Mouse (Mus musculus): Measurements from ENCODE around the gene Son. TPM values are rescaled to one million over a fixed set of nuclear protein-coding genes. Genes with fewer than 3 reads are reported as not detected.

The Son gene
- polyA plus RNA-seq, 1 experiment = 192 TPM

GRCm38 (mm10) chr16:91606958-91607357 is 40.3 kb upstream of the Son start:
- Histone ChIP-seq H3K4me1 (ENCODE audit: control insufficient read depth, insufficient read depth, low read length) (no peaks in the 10 kb centered on the region), H3K4me3 (ENCODE audit: low read depth, low read length) (no peak overlapping the region), H3K36me3 (ENCODE audit: control insufficient read depth, insufficient read depth, low read length, poor library complexity, severe bottlenecking) (no peaks in the 10 kb centered on the region), H3K9me3 (replicated peaks; ENCODE audit: control insufficient read depth, insufficient read depth, low read length, poor library complexity, severe bottlenecking) (no peaks in the 10 kb centered on the region), H3K27ac (ENCODE audit: insufficient read depth, low read length) (no peak overlapping the region), H3K9ac (ENCODE audit: low read depth, poor library complexity, severe bottlenecking) (no peak overlapping the region), H3K27me3 (ENCODE audit: control insufficient read depth, insufficient read depth, low read length, poor library complexity, severe bottlenecking) (no peaks in the 10 kb centered on the region)
- TF ChIP-seq CTCF (IDR thresholded peaks at IDR 0.05; ENCODE audit: low read depth, low read length) = no peak
- TF ChIP-seq POLR2A (IDR thresholded peaks at IDR 0.05; ENCODE audit: insufficient read depth, low read length) = no peak

GRCm38 (mm10) chr16:91609501-91610245 is 37.6 kb upstream of the Son start:
- H3K4me1 ChIP-seq (ENCODE audit: control insufficient read depth, insufficient read depth, low read length) = no peaks in the 10 kb centered on the region
- no peak overlapping the region for H3K9ac ChIP-seq (ENCODE audit: low read depth, poor library complexity, severe bottlenecking)
- TF ChIP-seq POLR2A (IDR thresholded peaks at IDR 0.05; ENCODE audit: insufficient read depth, low read length) = no peak
- no peak for TF ChIP-seq EP300 (IDR thresholded peaks at IDR 0.05; ENCODE audit: insufficient read depth, low read depth, low read length)
- TF ChIP-seq CTCF (IDR thresholded peaks at IDR 0.05; ENCODE audit: low read depth, low read length) = no peak
- H3K27ac ChIP-seq (ENCODE audit: insufficient read depth, low read length) = no peak overlapping the region
- H3K36me3 ChIP-seq (ENCODE audit: control insufficient read depth, insufficient read depth, low read length, poor library complexity, severe bottlenecking) = no peaks in the 10 kb centered on the region
- no peaks in the 10 kb centered on the region for H3K9me3 ChIP-seq (replicated peaks; ENCODE audit: control insufficient read depth, insufficient read depth, low read length, poor library complexity, severe bottlenecking)
- H3K27me3 ChIP-seq (ENCODE audit: control insufficient read depth, insufficient read depth, low read length, poor library complexity, severe bottlenecking) = no peaks in the 10 kb centered on the region
- no peak overlapping the region for H3K4me3 ChIP-seq (ENCODE audit: low read depth, low read length)

- no peaks in the 10 kb centered on the region for H3K36me3 ChIP-seq (ENCODE audit: control insufficient read depth, insufficient read depth, low read length, poor library complexity, severe bottlenecking)
- H3K27me3 ChIP-seq (ENCODE audit: control insufficient read depth, insufficient read depth, low read length, poor library complexity, severe bottlenecking) = no peaks in the 10 kb centered on the region
- no peaks in the 10 kb centered on the region for H3K9me3 ChIP-seq (replicated peaks; ENCODE audit: control insufficient read depth, insufficient read depth, low read length, poor library complexity, severe bottlenecking)
- no peak overlapping the region for H3K27ac ChIP-seq (ENCODE audit: insufficient read depth, low read length)
- H3K9ac ChIP-seq (ENCODE audit: low read depth, poor library complexity, severe bottlenecking) = no peak overlapping the region
- TF ChIP-seq POLR2A (IDR thresholded peaks at IDR 0.05; ENCODE audit: insufficient read depth, low read length) = no peak
- TF ChIP-seq CTCF (IDR thresholded peaks at IDR 0.05; ENCODE audit: low read depth, low read length) = no peak
- H3K4me1 ChIP-seq (ENCODE audit: control insufficient read depth, insufficient read depth, low read length) = no peaks in the 10 kb centered on the region
- H3K4me3 ChIP-seq (ENCODE audit: low read depth, low read length) = no peak overlapping the region
Observed at GRCm38 (mm10) chr16:91611248-91611647, 36.1 kb upstream of the Son start.

GRCm38 (mm10) chr16:91612525-91612924 is 34.8 kb upstream of the Son start:
- Histone ChIP-seq H3K4me1 (ENCODE audit: control insufficient read depth, insufficient read depth, low read length) (no peaks in the 10 kb centered on the region), H3K27me3 (ENCODE audit: control insufficient read depth, insufficient read depth, low read length, poor library complexity, severe bottlenecking) (no peaks in the 10 kb centered on the region), H3K27ac (ENCODE audit: insufficient read depth, low read length) (no peak overlapping the region), H3K36me3 (ENCODE audit: control insufficient read depth, insufficient read depth, low read length, poor library complexity, severe bottlenecking) (no peaks in the 10 kb centered on the region), H3K9me3 (replicated peaks; ENCODE audit: control insufficient read depth, insufficient read depth, low read length, poor library complexity, severe bottlenecking) (no peaks in the 10 kb centered on the region), H3K9ac (ENCODE audit: low read depth, poor library complexity, severe bottlenecking) (no peak overlapping the region), H3K4me3 (ENCODE audit: low read depth, low read length) (no peak overlapping the region)
- TF ChIP-seq POLR2A (IDR thresholded peaks at IDR 0.05; ENCODE audit: insufficient read depth, low read length) = no peak
- no peak for TF ChIP-seq EP300 (IDR thresholded peaks at IDR 0.05; ENCODE audit: insufficient read depth, low read depth, low read length)
- no peak for TF ChIP-seq CTCF (IDR thresholded peaks at IDR 0.05; ENCODE audit: low read depth, low read length)

- Histone ChIP-seq H3K27ac (ENCODE audit: insufficient read depth, low read length) (no peak overlapping the region), H3K9me3 (replicated peaks; ENCODE audit: control insufficient read depth, insufficient read depth, low read length, poor library complexity, severe bottlenecking) (no peaks in the 10 kb centered on the region), H3K9ac (ENCODE audit: low read depth, poor library complexity, severe bottlenecking) (no peak overlapping the region), H3K36me3 (ENCODE audit: control insufficient read depth, insufficient read depth, low read length, poor library complexity, severe bottlenecking) (no peaks in the 10 kb centered on the region), H3K27me3 (ENCODE audit: control insufficient read depth, insufficient read depth, low read length, poor library complexity, severe bottlenecking) (no peaks in the 10 kb centered on the region), H3K4me3 (ENCODE audit: low read depth, low read length) (no peak overlapping the region), H3K4me1 (ENCODE audit: control insufficient read depth, insufficient read depth, low read length) (no peaks in the 10 kb centered on the region)
- no peak for TF ChIP-seq EP300 (IDR thresholded peaks at IDR 0.05; ENCODE audit: insufficient read depth, low read depth, low read length)
- TF ChIP-seq POLR2A (IDR thresholded peaks at IDR 0.05; ENCODE audit: insufficient read depth, low read length) = no peak
- no peak for TF ChIP-seq CTCF (IDR thresholded peaks at IDR 0.05; ENCODE audit: low read depth, low read length)
Observed at GRCm38 (mm10) chr16:91614552-91614951, 32.8 kb upstream of the Son start.
